Mouse (Mus musculus): ENCODE results near the gene Grin2c. TPM values are rescaled to one million over a fixed set of nuclear protein-coding genes. Genes with fewer than 3 reads are reported as not detected.

Grin2c gene
- polyA plus RNA-seq, 1 experiment = not detected

DNA sequence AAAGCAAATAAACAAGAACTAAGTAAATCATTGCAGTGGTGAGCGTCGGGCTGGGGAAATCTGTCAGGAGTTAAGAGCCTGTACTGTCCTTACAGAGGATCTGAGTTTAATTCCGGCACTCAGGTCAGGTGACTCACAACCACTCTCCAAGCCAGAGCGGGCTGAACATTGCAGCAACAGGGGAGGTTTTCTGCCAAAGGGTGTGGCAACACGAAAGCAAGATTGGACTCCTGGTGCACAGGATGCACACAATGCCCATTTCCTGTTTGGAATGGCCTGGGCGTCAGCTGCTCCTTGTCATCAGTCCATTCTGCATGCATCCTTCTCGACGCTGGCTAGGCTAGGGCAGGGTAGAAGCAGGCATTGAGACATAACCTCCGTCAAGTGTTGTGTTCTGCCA is 47.8 kb downstream of the Grin2c start:
- TF ChIP-seq FLI1 (IDR thresholded peaks at IDR 0.05; ENCODE audit: low read length) (0 out of 2 replicates have a peak, but pooled peaks have one; percentile 20), GATA1 (IDR thresholded peaks at IDR 0.05; ENCODE audit: borderline replicate concordance, low read length) (no peak)
- Histone ChIP-seq H3K27me3 (replicated peaks) (no peaks in the 10 kb centered on the region), H3K9me3 (no peaks in the 10 kb centered on the region), H3K4me1 (peaks cover 51% of the 10 kb centered on the region), H3K36me3 (replicated peaks; ENCODE audit: low read length) (peaks cover 80% of the 10 kb centered on the region), H3K4me3 (replicated peaks) (peak overlapping the region; percentile 77)

DNA sequence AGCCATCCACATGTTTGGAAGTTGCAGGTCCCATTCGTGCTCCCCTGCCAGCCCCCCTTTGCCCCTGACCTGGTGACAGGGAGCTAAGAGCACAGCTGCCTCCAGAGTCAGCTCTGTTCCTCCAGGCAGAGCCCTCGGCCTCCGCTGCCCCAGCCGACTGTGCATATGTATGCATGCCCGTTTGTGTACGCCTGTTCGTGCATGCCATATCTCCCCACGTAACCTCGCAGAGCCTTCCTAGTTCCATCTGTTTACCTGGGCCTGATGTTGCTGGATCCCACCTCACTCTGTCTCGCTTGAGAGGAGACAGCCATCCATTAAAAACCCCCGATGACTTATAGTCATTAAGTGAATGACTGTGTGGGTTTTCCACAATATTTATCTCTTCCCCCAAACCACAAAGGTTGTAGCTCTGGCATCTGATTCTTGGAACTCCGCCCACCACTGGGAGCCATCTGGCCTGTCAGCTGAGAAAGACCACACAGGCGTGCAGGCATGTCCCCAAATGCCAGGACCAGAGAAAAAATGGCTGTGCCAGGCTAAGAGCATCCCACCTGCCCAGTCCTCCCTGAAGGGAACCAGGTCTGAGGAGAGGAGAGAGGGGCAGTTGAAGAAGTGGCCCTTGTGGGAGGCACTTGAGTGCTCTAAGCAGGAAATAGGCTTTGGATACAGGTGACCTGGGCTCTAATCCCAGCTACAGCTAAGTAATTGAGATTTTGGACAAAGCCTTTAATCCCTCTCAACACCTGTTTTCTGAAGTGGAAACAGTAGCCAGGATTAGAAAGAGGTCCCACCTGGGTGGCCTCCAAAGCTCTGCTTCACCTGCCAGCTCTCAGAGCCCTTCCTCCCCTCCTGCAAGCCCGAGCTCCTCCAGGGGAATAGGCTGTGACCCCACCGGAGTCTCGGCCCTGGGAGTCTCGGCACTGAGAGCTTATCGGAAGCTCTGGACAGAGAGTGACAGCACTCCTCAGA is 49.3 kb downstream of the Grin2c start:
- Histone ChIP-seq H3K4me3 (replicated peaks) (no peak overlapping the region), H3K36me3 (replicated peaks; ENCODE audit: low read length) (peaks cover 82% of the 10 kb centered on the region), H3K4me1 (peaks cover 35% of the 10 kb centered on the region), H3K27me3 (replicated peaks) (peaks cover 3% of the 10 kb centered on the region), H3K9me3 (no peaks in the 10 kb centered on the region)
- TF ChIP-seq FLI1 (IDR thresholded peaks at IDR 0.05; ENCODE audit: low read length) (no peak), GATA1 (IDR thresholded peaks at IDR 0.05; ENCODE audit: borderline replicate concordance, low read length) (no peak)

DNA sequence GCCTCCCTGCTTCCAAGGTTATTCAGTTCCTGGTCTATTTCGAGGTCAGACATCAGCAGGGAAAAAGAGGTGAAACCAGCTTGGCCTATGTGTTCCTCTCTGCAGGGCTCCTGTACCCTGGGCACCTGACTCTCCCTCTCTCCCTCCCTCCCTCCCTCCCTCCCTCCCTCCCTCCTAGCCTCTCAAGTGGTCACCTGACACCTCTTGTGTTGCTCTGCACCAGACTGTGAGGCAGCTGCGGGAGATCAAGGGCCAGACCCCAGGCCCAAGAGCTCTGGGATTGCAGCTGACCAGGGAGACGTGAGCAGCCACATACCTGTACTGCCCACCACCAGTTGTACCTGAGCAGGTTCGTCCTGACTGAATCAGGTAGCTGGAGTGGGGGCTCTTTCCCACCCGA is 51.9 kb downstream of the Grin2c start:
- Histone ChIP-seq H3K4me3 (replicated peaks) (no peak overlapping the region), H3K9me3 (no peaks in the 10 kb centered on the region), H3K4me1 (peaks cover 41% of the 10 kb centered on the region), H3K27me3 (replicated peaks) (peaks cover 3% of the 10 kb centered on the region), H3K36me3 (replicated peaks; ENCODE audit: low read length) (peaks cover 86% of the 10 kb centered on the region)
- TF ChIP-seq GATA1 (IDR thresholded peaks at IDR 0.05; ENCODE audit: borderline replicate concordance, low read length) (no peak), FLI1 (IDR thresholded peaks at IDR 0.05; ENCODE audit: low read length) (no peak)

DNA sequence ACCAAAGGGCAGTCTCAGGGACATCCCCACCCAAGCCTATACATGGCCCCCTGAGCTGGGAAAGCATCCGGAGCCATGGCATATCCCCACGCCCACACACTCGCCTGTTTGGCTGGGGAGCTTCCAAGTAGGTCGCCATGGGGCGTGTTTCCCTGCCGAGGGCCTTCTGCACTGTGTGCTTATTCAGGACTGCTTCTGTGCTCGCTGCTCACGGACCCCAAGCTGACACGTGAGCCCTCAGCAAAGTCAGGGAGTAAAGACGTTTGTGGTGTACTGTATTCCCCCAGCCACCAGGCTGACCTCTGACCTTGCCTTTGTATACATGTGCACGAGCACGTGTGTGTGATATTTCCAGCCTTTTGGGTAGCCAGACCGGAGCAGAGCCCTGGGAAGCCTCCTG is 54.9 kb downstream of the Grin2c start:
- H3K4me1 ChIP-seq = peaks cover 16% of the 10 kb centered on the region
- no peak overlapping the region for H3K4me3 ChIP-seq (replicated peaks)
- H3K9me3 ChIP-seq = no peaks in the 10 kb centered on the region
- TF ChIP-seq GATA1 (IDR thresholded peaks at IDR 0.05; ENCODE audit: borderline replicate concordance, low read length) (no peak), FLI1 (IDR thresholded peaks at IDR 0.05; ENCODE audit: low read length) (no peak)
- peaks cover 91% of the 10 kb centered on the region for H3K36me3 ChIP-seq (replicated peaks; ENCODE audit: low read length)
- peaks cover 3% of the 10 kb centered on the region for H3K27me3 ChIP-seq (replicated peaks)

DNA sequence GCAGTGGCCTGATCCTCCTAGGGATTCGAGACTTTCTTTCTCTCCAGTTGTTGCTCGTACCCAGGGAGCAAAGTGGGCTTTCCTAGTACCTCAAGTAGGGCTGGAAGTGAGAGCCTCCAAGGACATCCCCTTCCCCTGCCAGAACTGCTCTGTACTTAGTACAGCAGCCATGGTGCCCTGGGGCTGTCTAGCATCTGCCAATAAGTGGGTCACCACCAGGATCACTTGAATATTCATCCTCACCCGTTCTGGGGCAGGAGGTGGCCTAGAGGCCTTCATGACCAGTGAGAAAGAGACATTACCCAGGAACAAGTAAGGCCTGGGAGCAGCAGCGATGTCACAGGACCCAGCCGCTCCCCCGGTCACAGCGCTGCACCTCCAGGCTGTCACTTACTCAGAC is 57.1 kb downstream of the Grin2c start:
- peaks cover 94% of the 10 kb centered on the region for H3K36me3 ChIP-seq (replicated peaks; ENCODE audit: low read length)
- TF ChIP-seq GATA1 (IDR thresholded peaks at IDR 0.05; ENCODE audit: borderline replicate concordance, low read length) = no peak
- TF ChIP-seq FLI1 (IDR thresholded peaks at IDR 0.05; ENCODE audit: low read length) = no peak

DNA sequence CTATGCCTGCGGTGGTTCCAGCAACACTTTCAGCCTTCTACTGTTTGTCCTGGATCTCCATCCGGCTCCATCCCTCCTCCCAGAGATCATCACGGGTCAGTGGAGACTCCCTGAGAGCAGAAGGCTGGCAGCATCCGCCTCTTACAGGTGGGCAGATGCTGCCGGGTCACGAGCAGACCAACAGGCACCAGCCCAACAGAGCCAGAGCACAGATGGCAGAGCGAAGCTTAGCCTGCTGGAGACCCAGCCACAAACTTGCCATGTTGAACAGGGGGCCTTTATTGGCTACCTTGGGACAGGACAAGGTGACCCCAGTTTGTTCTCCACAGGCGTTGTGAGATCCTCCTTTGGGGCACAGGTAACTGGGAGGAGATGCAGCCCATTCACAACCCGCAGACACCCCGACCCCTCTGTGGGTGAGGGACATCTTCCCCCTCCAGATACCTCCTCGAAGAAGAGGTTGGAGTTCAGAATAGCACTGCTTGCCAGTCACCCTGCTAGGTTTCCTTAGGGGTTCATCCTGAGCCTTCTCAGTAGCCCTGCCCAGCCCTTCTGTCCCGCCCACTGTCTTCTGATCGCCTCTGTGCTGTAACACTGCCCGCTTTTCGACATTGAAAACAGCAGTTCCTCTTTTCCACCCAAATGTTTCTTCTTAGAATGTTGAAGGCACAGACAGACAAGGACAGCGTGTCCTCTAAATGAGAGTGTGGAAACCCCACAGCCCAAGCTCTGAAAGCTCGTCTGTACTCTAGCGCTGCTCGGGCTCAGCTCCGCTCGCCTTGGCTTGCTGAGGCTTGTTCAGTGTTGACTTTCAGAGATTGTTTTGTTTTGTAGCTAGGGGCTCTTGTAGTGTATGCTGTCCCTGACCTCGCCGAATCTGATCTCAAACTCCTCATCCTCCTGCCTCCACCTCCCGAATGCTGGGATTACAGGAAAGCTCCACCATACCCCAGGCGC is 58.0 kb downstream of the Grin2c start:
- Histone ChIP-seq H3K36me3 (replicated peaks; ENCODE audit: low read length) (peaks cover 95% of the 10 kb centered on the region), H3K27me3 (replicated peaks) (peaks cover 3% of the 10 kb centered on the region), H3K4me1 (peaks cover 22% of the 10 kb centered on the region), H3K4me3 (replicated peaks) (no peak overlapping the region), H3K9me3 (no peaks in the 10 kb centered on the region)
- TF ChIP-seq GATA1 (IDR thresholded peaks at IDR 0.05; ENCODE audit: borderline replicate concordance, low read length) = no peak

More for the DNA sequence above, 57.1 kb downstream of the Grin2c start:
- Histone ChIP-seq H3K4me1 (peaks cover 22% of the 10 kb centered on the region), H3K9me3 (no peaks in the 10 kb centered on the region), H3K4me3 (replicated peaks) (no peak overlapping the region), H3K27me3 (replicated peaks) (peaks cover 3% of the 10 kb centered on the region)

DNA sequence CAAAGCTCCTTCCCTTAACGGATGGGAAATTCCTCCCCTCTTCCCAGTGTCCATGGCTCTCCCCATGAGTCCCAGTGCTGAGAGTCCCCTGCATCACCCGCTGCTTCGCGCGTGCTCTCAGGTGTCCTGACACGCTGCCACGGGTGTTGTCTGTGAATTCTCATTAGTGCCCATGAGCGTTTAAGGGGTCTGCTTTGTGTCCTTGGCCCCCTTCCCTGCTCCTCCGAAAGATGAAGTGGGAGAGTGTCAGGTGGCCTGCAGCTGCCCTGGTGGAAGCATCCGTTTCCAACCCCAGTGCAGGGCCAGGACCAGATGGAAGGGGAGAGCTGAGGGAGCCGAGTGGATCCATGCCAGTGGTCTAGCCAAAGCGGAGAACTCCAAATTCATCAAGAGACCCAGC is 58.9 kb downstream of the Grin2c start:
- Histone ChIP-seq H3K36me3 (replicated peaks; ENCODE audit: low read length) (peaks cover 97% of the 10 kb centered on the region), H3K4me1 (peaks cover 22% of the 10 kb centered on the region), H3K27me3 (replicated peaks) (no peaks in the 10 kb centered on the region), H3K4me3 (replicated peaks) (no peak overlapping the region), H3K9me3 (no peaks in the 10 kb centered on the region)
- TF ChIP-seq FLI1 (IDR thresholded peaks at IDR 0.05; ENCODE audit: low read length) (no peak), GATA1 (IDR thresholded peaks at IDR 0.05; ENCODE audit: borderline replicate concordance, low read length) (no peak)

DNA sequence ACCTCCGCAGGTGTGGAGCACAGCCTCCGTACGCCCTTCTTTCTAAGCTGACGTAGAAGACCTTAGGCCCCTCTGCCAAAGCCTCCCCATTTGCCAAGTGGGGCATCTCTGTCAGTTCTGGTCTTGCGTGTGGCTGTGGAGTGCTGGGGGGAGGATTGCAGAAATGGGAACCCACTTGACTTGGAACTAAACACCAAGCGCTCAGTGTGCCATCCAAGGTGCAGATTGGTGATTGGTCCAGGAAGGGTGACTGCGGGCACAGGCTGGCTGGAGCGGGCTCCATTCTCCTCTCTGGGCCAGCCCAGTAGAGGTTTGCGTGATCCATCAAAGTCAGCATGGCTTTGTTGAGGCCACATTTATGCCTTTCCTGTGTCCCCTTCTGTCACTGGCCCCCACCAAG is 64.3 kb downstream of the Grin2c start:
- H3K4me1 ChIP-seq = peaks cover 14% of the 10 kb centered on the region
- no peak overlapping the region for H3K4me3 ChIP-seq (replicated peaks)
- H3K9me3 ChIP-seq = no peaks in the 10 kb centered on the region
- no peak for TF ChIP-seq FLI1 (IDR thresholded peaks at IDR 0.05; ENCODE audit: low read length)
- no peak for TF ChIP-seq GATA1 (IDR thresholded peaks at IDR 0.05; ENCODE audit: borderline replicate concordance, low read length)
- H3K27me3 ChIP-seq (replicated peaks) = no peaks in the 10 kb centered on the region
- peaks cover 99% of the 10 kb centered on the region for H3K36me3 ChIP-seq (replicated peaks; ENCODE audit: low read length)

DNA sequence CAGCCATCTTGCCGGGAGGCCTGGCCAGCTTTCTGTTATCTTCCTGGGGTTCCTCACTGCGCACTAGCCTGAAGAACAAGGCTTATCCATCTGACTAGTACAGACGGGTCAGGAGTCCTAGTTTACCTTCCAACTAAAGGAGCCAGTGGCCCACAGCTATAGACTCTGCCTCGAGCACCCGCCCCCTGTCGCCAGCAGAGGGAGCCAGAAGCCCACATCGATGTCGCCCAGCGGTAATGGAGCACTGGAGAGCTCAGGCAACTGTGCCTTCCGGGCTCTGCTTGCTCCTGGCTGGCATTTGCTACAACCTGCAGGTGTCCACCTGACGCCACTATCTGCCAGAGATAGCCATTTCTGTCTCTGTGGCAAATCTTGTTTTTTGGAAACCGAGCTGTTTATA is 64.7 kb downstream of the Grin2c start:
- H3K27me3 ChIP-seq (replicated peaks) = no peaks in the 10 kb centered on the region
- H3K4me3 ChIP-seq (replicated peaks) = no peak overlapping the region
- peaks cover 14% of the 10 kb centered on the region for H3K4me1 ChIP-seq
- TF ChIP-seq GATA1 (IDR thresholded peaks at IDR 0.05; ENCODE audit: borderline replicate concordance, low read length) (no peak), FLI1 (IDR thresholded peaks at IDR 0.05; ENCODE audit: low read length) (no peak)
- peaks cover 99% of the 10 kb centered on the region for H3K36me3 ChIP-seq (replicated peaks; ENCODE audit: low read length)
- no peaks in the 10 kb centered on the region for H3K9me3 ChIP-seq
